Mouse (Mus musculus) embryo, embryonic 9.5 days (tissue): Measurements from ENCODE around the gene Plin3.

Source experiments
- DNase-seq: peaks from one replicate; pipeline ENCODE4 v3.0.0-alpha.2; 2017; ENCODE audit errors: extremely low spot score

Gene Plin3

DNA sequence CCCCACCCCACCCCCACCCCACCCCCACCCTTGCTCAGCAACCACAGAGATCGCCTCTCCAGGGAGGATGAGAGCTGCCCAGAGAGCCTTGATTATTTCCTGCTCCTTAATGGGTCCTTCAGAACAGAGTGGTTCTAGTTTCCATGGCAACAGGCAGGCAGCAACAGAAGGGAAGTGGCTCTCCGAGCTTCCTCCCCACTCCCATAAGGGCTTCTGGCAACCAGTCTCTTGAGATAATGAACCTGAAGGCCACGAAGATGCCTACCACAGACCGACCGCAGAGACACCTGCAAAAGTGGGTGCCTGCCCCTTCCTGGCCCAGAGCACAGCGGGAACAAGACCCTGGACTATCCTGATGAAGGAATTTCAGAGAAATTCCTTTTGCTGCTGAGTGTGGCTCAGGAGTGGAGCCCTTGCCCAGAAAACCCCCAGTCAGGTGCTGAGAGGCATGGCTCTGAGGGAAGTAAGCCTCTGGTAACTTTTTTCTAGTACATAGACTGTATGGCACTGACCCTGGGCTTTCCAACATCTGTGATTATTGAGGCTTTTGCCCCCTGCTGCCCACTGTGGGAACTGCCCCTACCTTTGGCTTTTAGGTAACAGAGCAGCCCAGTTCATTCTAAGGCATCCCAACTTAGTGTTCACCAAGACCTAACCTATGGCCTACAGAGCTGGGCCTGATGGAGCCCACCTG lies 41.4 kb downstream of the Plin3 start:
- peak; percentile 58 for DNase-seq

DNA sequence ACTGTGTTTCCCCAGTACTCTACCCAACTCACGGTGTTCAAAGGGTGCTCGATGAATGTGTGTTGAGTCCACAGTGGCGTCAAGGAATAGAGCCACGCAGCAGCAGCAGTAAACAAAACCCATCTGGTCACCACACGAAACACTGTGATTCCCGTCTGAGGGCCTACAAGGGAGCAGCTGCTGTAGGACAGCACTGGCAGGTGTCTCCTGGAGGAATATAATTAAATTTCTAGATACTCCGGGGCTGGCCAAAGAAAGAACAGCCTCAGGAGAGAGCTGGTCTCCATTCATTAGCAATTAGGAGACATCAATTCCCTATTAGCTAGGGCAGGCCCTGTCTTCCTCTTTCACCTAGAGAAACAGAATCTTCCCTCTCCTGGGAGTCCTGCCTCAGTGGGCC lies 47.1 kb downstream of the Plin3 start:
- no peak for DNase-seq

DNA sequence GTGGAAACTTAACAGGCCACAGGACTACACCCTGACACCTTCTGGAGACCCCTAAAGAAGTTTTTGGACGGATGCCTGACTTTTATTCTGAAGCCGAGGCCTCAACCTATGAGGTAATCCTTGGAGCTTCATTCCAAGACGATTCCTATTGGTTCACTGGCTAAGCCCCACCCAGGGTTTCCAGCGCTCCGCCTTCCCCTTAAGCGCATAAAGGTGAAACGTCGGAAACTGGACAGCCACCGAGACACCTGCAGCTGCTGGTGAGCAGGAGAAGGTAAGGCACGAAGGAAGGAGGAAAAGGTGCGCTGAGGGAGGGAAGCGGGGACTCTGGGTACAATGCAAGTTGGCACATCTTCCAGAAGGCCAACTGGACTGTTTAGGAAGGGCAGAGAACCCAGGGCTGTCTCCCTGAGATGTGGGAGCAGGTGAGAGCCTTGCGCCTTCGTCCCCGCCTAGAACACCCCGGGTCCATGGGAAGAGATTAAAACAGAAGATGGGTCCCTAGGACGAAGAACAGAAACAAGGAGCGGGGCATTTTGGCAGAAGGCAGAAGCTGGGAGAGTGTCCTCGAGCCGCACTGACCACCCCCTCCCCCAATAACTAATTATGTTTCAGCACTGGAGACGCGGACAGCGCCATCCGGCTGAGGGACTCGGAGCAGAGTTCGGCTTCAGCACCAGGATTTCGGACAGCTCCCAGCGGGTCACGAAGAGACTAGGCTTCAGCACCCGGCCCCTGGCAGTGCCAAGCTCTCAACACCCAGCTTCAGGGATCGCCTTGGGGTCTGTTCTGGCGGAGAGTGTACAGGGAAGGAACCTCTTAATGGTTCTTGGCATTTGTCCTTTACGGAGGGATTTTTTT lies 50.9 kb downstream of the Plin3 start:
- peak; percentile 88 for DNase-seq

GRCm38 (mm10) chr17:56233818-56234469 lies 58.7 kb downstream of the Plin3 start:
- peak; percentile 65 for DNase-seq

DNA sequence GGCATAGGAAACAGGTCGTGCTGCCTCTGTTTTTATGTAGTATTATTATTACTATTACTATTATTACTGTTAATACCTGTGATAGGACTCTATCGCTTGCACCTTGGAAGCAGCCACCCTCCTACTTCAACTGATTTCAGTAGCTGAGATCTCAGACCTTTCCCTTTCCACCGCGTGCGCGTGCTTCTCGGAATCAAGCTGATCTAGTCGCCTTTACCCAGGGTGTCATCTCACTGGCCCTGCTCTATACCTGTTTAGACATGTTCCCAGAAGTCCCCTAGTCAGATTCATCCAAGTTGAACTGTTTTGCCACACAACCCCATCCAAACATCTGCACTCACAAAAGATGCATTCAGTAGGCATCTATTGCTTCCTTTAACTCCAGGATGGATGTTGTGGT lies 59.3 kb downstream of the Plin3 start:
- no peak for DNase-seq

- DNase-seq = no peak
Observed at GRCm38 (mm10) chr17:56229943-56230342, 62.7 kb downstream of the Plin3 start.
